In the genomic region with DNA sequence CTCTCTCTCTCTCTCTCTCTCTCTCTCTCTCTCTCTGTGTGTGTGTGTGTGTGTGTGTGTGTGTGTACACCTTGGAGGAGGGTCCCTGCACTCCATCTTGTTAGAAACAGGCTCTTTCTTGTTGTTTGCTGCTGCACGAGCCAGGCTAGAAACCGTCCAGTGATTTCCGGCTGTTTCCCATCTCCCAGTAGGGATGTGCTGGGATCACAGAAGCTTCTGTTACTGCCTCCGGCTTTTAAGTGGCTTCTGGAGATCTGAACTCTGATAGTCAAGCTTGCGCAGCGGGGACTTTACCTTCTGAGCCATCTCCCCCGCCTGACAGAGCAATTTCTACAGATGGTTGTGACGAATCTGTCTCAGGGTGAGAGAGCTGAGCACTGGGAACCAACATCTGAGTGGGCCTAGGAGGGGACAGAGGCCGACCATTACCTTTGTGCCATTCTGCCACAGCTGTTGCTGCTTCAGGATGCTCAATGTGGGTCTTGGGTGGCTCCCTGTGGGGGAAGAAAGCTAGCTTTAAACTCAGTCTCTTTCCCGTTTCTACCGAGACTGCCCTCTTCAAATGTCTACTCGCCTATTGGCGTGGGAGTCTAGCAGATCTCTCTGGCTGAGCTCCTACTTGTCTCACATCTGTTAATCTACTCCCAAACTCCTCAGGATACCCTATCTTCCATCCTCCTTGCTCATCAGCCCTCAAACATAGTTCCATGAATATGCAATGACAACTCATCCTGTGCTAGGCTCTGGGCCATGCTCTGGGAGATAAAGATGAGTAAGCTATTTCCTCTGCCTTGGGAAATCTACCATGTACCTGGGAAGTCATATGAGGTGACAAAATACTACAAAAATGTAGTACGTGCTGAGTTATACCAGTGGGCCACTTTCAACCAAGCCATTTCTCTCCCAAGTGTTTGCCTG, we compare ENCODE assay signal across 24 mouse cellular contexts. TPM values are rescaled to one million over a fixed set of nuclear protein-coding genes. Genes with fewer than 3 reads are reported as not detected.
DNase-seq lines count a peak whose midpoint lies in the region; ATAC-seq and TF ChIP-seq lines count a peak whose summit lies in the region.
"Had no signal": no experiment of that assay in that cellular context is flagged by ENCODE, and none has a peak within 500 bp of the region (broad histone marks: within the 10 kb centered on the region; RNA-seq: fewer than 3 reads in every experiment).

No protein-coding gene starts in this region.

- no peak for ATAC-seq in midbrain, embryonic 11.5 days (ENCODE audit: low FRiP score)
- no peak for ATAC-seq in midbrain, embryonic 14.5 days (ENCODE audit: low FRiP score, low TSS enrichment)
- ATAC-seq: forebrain, embryonic 15.5 days; intestine, embryonic 16.5 days had no signal

- no peaks in the 10 kb centered on the region; the same call in 1 of the 2 replicates for H3K27me3 ChIP-seq in midbrain, embryonic 11.5 days (ENCODE audit: control insufficient read depth, insufficient read depth, low read length)
- peaks cover 3% of the 10 kb centered on the region; the same call in 1 of the 2 replicates for H3K27me3 ChIP-seq in midbrain, embryonic 14.5 days (ENCODE audit: control insufficient read depth, insufficient read depth, low read length)
- H3K27me3 ChIP-seq: heart, embryonic 15.5 days had no signal

- H3K9me3 ChIP-seq in midbrain, embryonic 11.5 days (ENCODE audit: control insufficient read depth, low read length), result no peaks in the 10 kb centered on the region
- no peaks in the 10 kb centered on the region for H3K9me3 ChIP-seq in midbrain, embryonic 14.5 days (ENCODE audit: control insufficient read depth, low read length)
- H3K9me3 ChIP-seq: embryonic facial prominence, embryonic 12.5 days; forebrain, embryonic 15.5 days; G1E; heart, embryonic 10.5 days; heart, embryonic 15.5 days; hindbrain, embryonic 15.5 days had no signal

- no peak overlapping the region for H3K9ac ChIP-seq in midbrain, embryonic 11.5 days (ENCODE audit: low read length)
- no peak overlapping the region for H3K9ac ChIP-seq in midbrain, embryonic 14.5 days (replicated peaks; ENCODE audit: low read length)
- H3K9ac ChIP-seq: embryonic facial prominence, embryonic 12.5 days; forebrain, embryonic 15.5 days; heart, embryonic 15.5 days; hindbrain, embryonic 15.5 days had no signal

- no peak for DNase-seq in gastrocnemius, adult 2 months
- DNase-seq in gastrocnemius, postnatal 10 days, result no peak
- peak; percentile 81 for DNase-seq in midbrain, embryonic 11.5 days (ENCODE audit: low spot score, missing footprints)
- DNase-seq in midbrain, embryonic 14.5 days, result no peak
- DNase-seq in ES-CJ7 (ENCODE audit: low read depth, low spot score) (peak; percentile 54), ZHBTc4 (ENCODE audit: low read depth, low spot score) (peak; percentile 68)
- DNase-seq in thymus, postnatal 25 days, result no peak
- DNase-seq in cerebellum, postnatal 10 days, result no peak
- DNase-seq: adrenal gland, postnatal 10 days; cerebellum, adult 11-12 months; cerebellum, adult 9-10 months; gastrocnemius, postnatal 36 days; heart, adult 18-20 months; heart, postnatal 36 days; kidney, adult 2 months had no signal

- H3K4me3 ChIP-seq in gastrocnemius, adult 2 months, result no peak overlapping the region
- H3K4me3 ChIP-seq in midbrain, embryonic 11.5 days (ENCODE audit: low read depth, low read length), result no peak overlapping the region
- H3K4me3 ChIP-seq in midbrain, embryonic 14.5 days (replicated peaks; ENCODE audit: low read depth, low read length), result no peak overlapping the region
- H3K4me3 ChIP-seq: embryonic facial prominence, embryonic 12.5 days; forebrain, embryonic 15.5 days; heart, embryonic 10.5 days; heart, embryonic 15.5 days; hindbrain, embryonic 15.5 days had no signal

- peak overlapping the region; percentile 61; the same call in 1 of the 2 replicates for H3K27ac ChIP-seq in gastrocnemius, adult 2 months
- no peak overlapping the region for H3K27ac ChIP-seq in midbrain, embryonic 11.5 days (ENCODE audit: low read depth, low read length)
- no peak overlapping the region for H3K27ac ChIP-seq in midbrain, embryonic 14.5 days (replicated peaks; ENCODE audit: low read depth, low read length)
- H3K27ac ChIP-seq: embryonic facial prominence, embryonic 12.5 days; forebrain, embryonic 15.5 days; heart, embryonic 10.5 days; hindbrain, embryonic 15.5 days had no signal

- 90% methylated on average over 14 of the region's 14 CpGs for WGBS in midbrain, embryonic 11.5 days
- WGBS in midbrain, embryonic 14.5 days, result 89% methylated on average over 14 of the region's 14 CpGs

- no peaks in the 10 kb centered on the region for H3K36me3 ChIP-seq in midbrain, embryonic 11.5 days (ENCODE audit: control insufficient read depth, insufficient read depth, low read length)
- H3K36me3 ChIP-seq in midbrain, embryonic 14.5 days (ENCODE audit: control insufficient read depth, insufficient read depth, low read length), result no peaks in the 10 kb centered on the region
- H3K36me3 ChIP-seq: embryonic facial prominence, embryonic 12.5 days; forebrain, embryonic 15.5 days; G1E; heart, embryonic 15.5 days; hindbrain, embryonic 15.5 days had no signal

- H3K4me1 ChIP-seq in midbrain, embryonic 11.5 days (ENCODE audit: control insufficient read depth, insufficient read depth, low read length), result peaks cover 2% of the 10 kb centered on the region; the same call in 1 of the 2 replicates
- H3K4me1 ChIP-seq in midbrain, embryonic 14.5 days (ENCODE audit: control insufficient read depth, insufficient read depth, low read length), result 0 out of 2 replicates have a peak, but pooled peaks cover 7% of the 10 kb centered on the region

- TF ChIP-seq CTCF in gastrocnemius, adult 2 months (IDR thresholded peaks at IDR 0.05), result no peak

- intact Hi-C loops in gastrocnemius, adult 2 months (cut with DNase I), result no loop called here

- H3K4me2 ChIP-seq in midbrain, embryonic 11.5 days, result no peak overlapping the region
- H3K4me2 ChIP-seq in midbrain, embryonic 14.5 days (ENCODE audit: low read length), result no peak overlapping the region
- H3K4me2 ChIP-seq: embryonic facial prominence, embryonic 12.5 days; forebrain, embryonic 15.5 days; heart, embryonic 15.5 days; hindbrain, embryonic 15.5 days had no signal

RNA-seq across cellular contexts. Expression of a gene that starts 1.8 kb away (rescaled TPM):
- 1 to 10 TPM; 2.6 to 4.7 TPM for total RNA-seq in gastrocnemius, adult 2 months (2021)
- 1 to 10 TPM; 6.2 to 9.3 TPM for total RNA-seq in gastrocnemius, postnatal 10 days (2021)
- polyA plus RNA-seq in midbrain, embryonic 11.5 days (2014; fragmentation: Nextera tagmentation; extraction: Ambion mirVana), result 18.5 and 22.9 TPM in 2 replicates
- polyA plus RNA-seq in midbrain, embryonic 14.5 days (2014; fragmentation: Nextera tagmentation; extraction: Ambion mirVana), result 31.5 and 35.1 TPM in 2 replicates
- polyA plus RNA-seq: G1E had no signal

RNA-seq across cellular contexts. Expression of a gene that starts 5.2 kb away (rescaled TPM):
- total RNA-seq in gastrocnemius, adult 2 months (2021), result 1 to 10 TPM; 2.4 to 6.5 TPM
- 1 to 10 TPM; 1.8 to 2.2 TPM for total RNA-seq in gastrocnemius, postnatal 10 days (2021)
- polyA plus RNA-seq in midbrain, embryonic 11.5 days (2014; fragmentation: Nextera tagmentation; extraction: Ambion mirVana), result 0.88 and 1.2 TPM in 2 replicates
- 0.89 and 1.1 TPM in 2 replicates for polyA plus RNA-seq in midbrain, embryonic 14.5 days (2014; fragmentation: Nextera tagmentation; extraction: Ambion mirVana)
- total RNA-seq: CH12.LX had no signal
- polyA plus RNA-seq: G1E had no signal

RNA-seq across cellular contexts. Expression of a gene that starts 10.0 kb away (rescaled TPM):
- 1,000 to 10,000 TPM in 1 of 2 experiments, 100 to 1,000 TPM in 1; 885 to 2,545 TPM for total RNA-seq in gastrocnemius, adult 2 months (2021)
- total RNA-seq in gastrocnemius, postnatal 10 days (2021), result 100 to 1,000 TPM; 667 to 687 TPM
- polyA plus RNA-seq in midbrain, embryonic 11.5 days (2014; fragmentation: Nextera tagmentation; extraction: Ambion mirVana), result 5.3 and 6.1 TPM in 2 replicates
- 2.5 and 3.7 TPM in 2 replicates for polyA plus RNA-seq in midbrain, embryonic 14.5 days (2014; fragmentation: Nextera tagmentation; extraction: Ambion mirVana)
- total RNA-seq: CH12.LX had no signal
- polyA plus RNA-seq: G1E had no signal

RNA-seq across cellular contexts. Expression of a gene that starts 11.0 kb away (rescaled TPM):
- total RNA-seq in gastrocnemius, adult 2 months (2021), result 100 to 1,000 TPM; 123 to 143 TPM
- 100 to 1,000 TPM; 120 to 128 TPM for total RNA-seq in gastrocnemius, postnatal 10 days (2021)
- polyA plus RNA-seq in midbrain, embryonic 11.5 days (2014; fragmentation: Nextera tagmentation; extraction: Ambion mirVana), result 0.48 and 0.81 TPM in 2 replicates
- polyA plus RNA-seq in midbrain, embryonic 14.5 days (2014; fragmentation: Nextera tagmentation; extraction: Ambion mirVana), result 1.5 TPM in 1 of 2 replicates, not detected in the other
- total RNA-seq: CH12.LX, G1E had no signal
- polyA plus RNA-seq: forebrain, embryonic 11.5 days; forebrain, embryonic 15.5 days; G1E had no signal

RNA-seq across cellular contexts. Expression of a gene that starts 26.9 kb away (rescaled TPM):
- total RNA-seq in gastrocnemius, adult 2 months (2021), result 1 to 10 TPM; 3.4 to 3.9 TPM
- 1 to 10 TPM; 4.0 to 4.9 TPM for total RNA-seq in gastrocnemius, postnatal 10 days (2021)
- polyA plus RNA-seq in midbrain, embryonic 11.5 days (2014; fragmentation: Nextera tagmentation; extraction: Ambion mirVana), result 11.4 and 12.0 TPM in 2 replicates
- 12.5 and 14.3 TPM in 2 replicates for polyA plus RNA-seq in midbrain, embryonic 14.5 days (2014; fragmentation: Nextera tagmentation; extraction: Ambion mirVana)

Comparison
In these comparisons a context has a peak if more than half of its experiments do, and no peak if none do; other contexts are left out.
1. DNase-seq: peak in midbrain, embryonic 11.5 days (single experiment), ES-CJ7 (single experiment) and ZHBTc4 (single experiment); none in gastrocnemius, adult 2 months (single experiment), gastrocnemius, postnatal 10 days (single experiment), midbrain, embryonic 14.5 days (single experiment), thymus, postnatal 25 days (single experiment) and cerebellum, postnatal 10 days (0 of 2).